Mouse (Mus musculus) 3T3-L1 (cell line): ENCODE data around the gene Fcgr1.
A peak's percentile ranks its signal among the peaks of the same experiment; 100 is the strongest.
"Not testable (repeated sequence)": the region's sequence is repeated elsewhere in the genome, so short reads cannot be mapped to it uniquely, and the experiment has no call there.

Experiments used
- DNase-seq: peaks from one replicate; pipeline ENCODE4 v3.0.0-alpha.2; 2015; ENCODE audit warnings: low read depth, low spot score

Gene Fcgr1

GRCm38 (mm10) chr3:96249034-96249345 is 44.8 kb downstream of the Fcgr1 start:
- no peak for DNase-seq

- DNase-seq: peak; percentile 40
Observed at GRCm38 (mm10) chr3:96248141-96249033, 45.4 kb downstream of the Fcgr1 start.

GRCm38 (mm10) chr3:96247356-96248140 is 46.2 kb downstream of the Fcgr1 start:
- DNase-seq: peak; percentile 41

GRCm38 (mm10) chr3:96246427-96246856 is 47.3 kb downstream of the Fcgr1 start, which contains the start of gene Hist2h3c1:
Gene Hist2h3c1, plus strand, starts transcription at chr3:96246685.
- not testable (repeated sequence) for DNase-seq

GRCm38 (mm10) chr3:96246018-96246417 is 47.8 kb downstream of the Fcgr1 start:
- DNase-seq: not testable (repeated sequence)

GRCm38 (mm10) chr3:96245003-96245886 is 48.5 kb downstream of the Fcgr1 start, which contains the start of gene Hist2h2aa1:
Gene Hist2h2aa1, plus strand, starts transcription at chr3:96245497.
- peak; percentile 77 for DNase-seq

- DNase-seq: peak; percentile 32
Observed at GRCm38 (mm10) chr3:96243921-96244572, 49.7 kb downstream of the Fcgr1 start.

- DNase-seq: no peak
Observed at GRCm38 (mm10) chr3:96240799-96241197, 53.0 kb downstream of the Fcgr1 start.

GRCm38 (mm10) chr3:96239949-96240798 is 53.6 kb downstream of the Fcgr1 start, which contains the start of gene Hist2h2aa2:
Gene Hist2h2aa2, minus strand, starts transcription at chr3:96240276.
- peak; percentile 58 for DNase-seq

GRCm38 (mm10) chr3:96238954-96239793 is 54.6 kb downstream of the Fcgr1 start, which contains the start of gene Hist2h3c2:
Gene Hist2h3c2, minus strand, starts transcription at chr3:96239127.
- not testable (repeated sequence) for DNase-seq

GRCm38 (mm10) chr3:96237904-96238511 is 55.8 kb downstream of the Fcgr1 start:
- DNase-seq: peak; percentile 81

- peak; percentile 62 for DNase-seq
Observed at GRCm38 (mm10) chr3:96237335-96237903, 56.4 kb downstream of the Fcgr1 start.

- DNase-seq: no peak
Observed at GRCm38 (mm10) chr3:96236834-96237334, 56.9 kb downstream of the Fcgr1 start.

- DNase-seq: no peak
Observed at GRCm38 (mm10) chr3:96235836-96236235, 57.9 kb downstream of the Fcgr1 start.

GRCm38 (mm10) chr3:96234914-96235313 is 58.9 kb downstream of the Fcgr1 start:
- DNase-seq: no peak
